Mouse (Mus musculus) hindlimb bud, embryonic 11.5 days (tissue): Measurements from ENCODE around the gene Srms.

ENCODE experiments used
- DNase-seq: peaks from one replicate; pipeline ENCODE4 v3.0.0-alpha.2; 2012; ENCODE audit warnings: low read depth, low spot score; ENCODE audit errors: extremely low spot score

Srms gene

GRCm38 (mm10) chr2:181178015-181178414 lies 35.0 kb downstream of the Srms start:
- DNase-seq, result no peak

GRCm38 (mm10) chr2:181174646-181175045 lies 38.3 kb downstream of the Srms start:
- DNase-seq, result no peak

- no peak for DNase-seq
Observed at GRCm38 (mm10) chr2:181166469-181166868, 46.5 kb downstream of the Srms start.

- no peak for DNase-seq
Observed at GRCm38 (mm10) chr2:181160821-181161220, 52.2 kb downstream of the Srms start.

GRCm38 (mm10) chr2:181159771-181160170 lies 53.2 kb downstream of the Srms start:
- DNase-seq, result no peak

- DNase-seq, result no peak
Observed at GRCm38 (mm10) chr2:181159091-181159514, 53.9 kb downstream of the Srms start.

- no peak for DNase-seq
Observed at GRCm38 (mm10) chr2:181158471-181158870, 54.5 kb downstream of the Srms start.

GRCm38 (mm10) chr2:181157716-181158302 lies 55.2 kb downstream of the Srms start:
- no peak for DNase-seq

- no peak for DNase-seq
Observed at GRCm38 (mm10) chr2:181157180-181157579, 55.8 kb downstream of the Srms start.

GRCm38 (mm10) chr2:181156248-181157121 lies 56.5 kb downstream of the Srms start, which contains the start of gene Eef1a2:
Gene Eef1a2 (minus strand): TSS chr2:181157014.
- no peak for DNase-seq

GRCm38 (mm10) chr2:181155801-181156200 lies 57.2 kb downstream of the Srms start:
- no peak for DNase-seq
